Mouse (Mus musculus): Measurements from ENCODE around the gene Zfyve19.
A peak's percentile ranks its signal among the peaks of the same experiment; 100 is the strongest.

Gene Zfyve19

DNA sequence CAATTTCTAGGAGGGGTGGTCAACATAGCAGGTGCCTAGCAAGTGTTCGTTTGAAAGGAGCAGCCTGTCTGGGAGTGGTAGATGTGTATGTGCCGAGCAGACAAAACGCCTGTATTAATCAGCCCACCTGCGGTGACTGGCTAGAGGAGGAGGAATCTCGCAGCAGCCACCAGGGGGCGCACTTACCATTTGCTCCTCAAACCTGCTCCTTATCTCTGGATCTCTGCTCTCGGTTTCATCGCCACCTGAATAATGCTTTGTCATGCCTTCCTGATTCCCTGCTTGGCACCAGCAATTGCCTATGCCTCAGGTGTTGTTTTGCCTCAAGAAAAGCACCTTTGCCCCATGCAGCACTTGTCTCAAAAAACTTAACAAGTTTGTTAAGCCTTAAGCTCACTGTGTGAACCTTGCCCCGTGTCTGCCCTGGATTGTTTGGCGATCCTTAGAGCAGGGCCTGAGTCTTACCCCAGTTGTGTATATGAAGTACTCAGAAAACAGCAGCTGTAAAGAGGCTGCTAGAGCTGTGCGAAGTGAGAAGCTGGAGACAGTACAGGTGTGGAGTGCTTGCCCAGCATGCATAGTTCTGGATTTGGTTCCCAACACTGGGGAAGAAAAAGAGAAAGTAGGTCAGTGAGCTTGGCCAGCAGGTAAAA lies 42.5 kb downstream of the Zfyve19 start:
- DNase-seq (ENCODE audit: low spot score in 2 of 2) = peak; percentile 77 to 80

DNA sequence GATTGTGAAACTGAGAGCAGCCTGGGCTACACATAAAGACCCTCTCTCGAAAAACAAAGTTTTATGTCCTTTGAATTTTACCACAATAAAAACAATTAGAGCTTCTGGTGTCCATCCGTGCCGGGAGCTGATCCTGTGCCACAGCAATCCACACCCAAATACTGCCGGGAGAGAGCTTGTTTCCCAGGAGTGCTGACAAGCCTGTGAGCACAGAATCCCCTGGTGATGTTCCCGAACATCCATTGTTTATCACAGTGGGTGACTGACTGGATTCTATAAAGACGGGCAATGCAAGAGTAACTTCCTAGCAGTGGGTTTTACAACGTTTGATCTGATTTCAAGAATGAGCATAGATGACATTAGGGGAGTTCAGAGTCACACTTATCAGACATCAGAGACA lies 46.6 kb downstream of the Zfyve19 start:
- DNase-seq (ENCODE audit: low spot score in 2 of 2) = no peak

DNA sequence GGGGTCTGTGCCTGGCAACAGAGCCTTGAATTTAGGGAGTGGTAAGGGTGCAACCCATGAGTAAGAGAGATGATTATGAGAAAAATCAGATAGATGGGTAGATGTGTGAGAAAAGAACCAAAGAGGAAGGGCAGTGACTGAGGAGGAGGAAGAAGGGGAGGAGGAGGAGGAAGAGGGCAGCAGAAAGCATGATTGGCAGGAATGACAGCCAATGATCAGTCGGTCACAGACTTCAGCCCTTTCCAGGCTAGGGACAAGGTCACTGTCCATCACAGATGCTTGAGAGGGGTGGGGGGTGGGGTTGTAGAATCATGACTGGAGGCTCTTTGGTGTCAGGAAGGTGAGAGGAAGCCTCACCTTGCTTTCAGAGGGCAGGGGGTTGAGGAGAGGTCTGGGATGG lies 52.1 kb downstream of the Zfyve19 start:
- no peak for DNase-seq (ENCODE audit: low spot score in 2 of 2)

DNA sequence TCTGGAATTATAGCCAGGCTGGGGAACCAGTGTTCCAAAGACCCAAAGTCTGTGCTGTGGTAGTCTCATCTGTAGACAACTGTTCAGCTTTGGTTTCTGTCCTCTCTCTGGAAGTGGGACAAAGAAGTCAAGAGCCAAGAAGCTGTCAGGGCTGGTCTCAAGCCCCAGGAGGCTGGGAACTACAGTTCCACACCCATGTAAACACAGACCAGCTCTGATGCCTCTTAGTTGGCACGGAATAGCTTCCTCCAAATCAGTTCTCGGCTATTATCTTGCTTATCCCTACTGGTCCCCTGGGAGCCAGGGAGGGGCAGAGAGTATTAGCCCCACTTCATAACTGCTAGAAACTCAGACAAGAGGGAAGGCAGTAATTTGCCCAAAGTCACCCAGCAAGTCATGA lies 52.9 kb downstream of the Zfyve19 start:
- DNase-seq (ENCODE audit: low spot score in 2 of 2) = no peak

DNA sequence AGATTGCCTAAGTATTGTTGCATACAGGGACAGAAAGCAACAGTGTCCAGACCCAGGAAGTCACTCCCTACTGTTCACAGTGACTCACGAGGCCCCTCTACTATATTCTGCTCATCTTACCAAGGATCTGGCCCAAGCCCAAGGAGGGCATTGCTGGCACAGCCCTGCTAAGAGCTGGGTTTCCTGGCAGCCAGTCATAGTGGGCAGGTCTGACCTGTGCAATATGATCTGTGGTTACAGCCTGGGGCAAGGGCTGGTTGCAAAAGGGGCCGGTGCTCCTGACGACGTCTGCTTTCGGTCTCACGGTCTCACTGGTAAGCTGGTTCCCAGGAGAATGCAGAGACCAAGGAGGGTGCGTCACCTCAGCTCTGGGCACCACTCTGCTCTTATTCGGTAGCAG lies 54.6 kb downstream of the Zfyve19 start:
- no peak for DNase-seq (ENCODE audit: low spot score in 2 of 2)

DNA sequence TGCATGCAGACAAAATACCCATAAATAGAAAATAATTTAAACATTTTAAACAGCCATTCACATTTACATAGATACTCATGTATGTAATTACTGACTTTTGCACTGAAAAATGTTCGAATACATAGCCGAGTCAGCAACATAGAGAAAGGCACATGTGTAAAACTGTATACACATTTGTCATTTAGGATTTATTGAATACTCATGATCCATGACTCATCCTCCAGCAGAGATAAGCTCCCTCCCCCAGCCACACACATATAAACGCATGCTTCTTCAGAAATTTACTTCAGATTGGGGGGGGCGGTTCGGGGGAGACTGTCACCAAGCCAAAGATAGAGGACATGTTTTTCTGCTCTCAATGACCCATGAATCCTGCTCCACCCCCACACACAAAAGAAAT lies 55.4 kb downstream of the Zfyve19 start:
- DNase-seq (ENCODE audit: low spot score in 2 of 2) = no peak
